Mouse (Mus musculus): ENCODE measurements at regions not wholly inside any gene's neighbourhood (a gene's known extent, or its start where the extent isn't known, plus 50 kb on each side); places are given as distances from the start of the nearest gene placed in this dataset.

- TF ChIP-seq POLR2A (IDR thresholded peaks at IDR 0.05; ENCODE audit: borderline replicate concordance, extremely low read depth, insufficient read depth, insufficient read length, poor library complexity, severe bottlenecking) (no peak), CTCF (IDR thresholded peaks at IDR 0.05; ENCODE audit: borderline replicate concordance, extremely low read depth, insufficient read depth, insufficient read length) (no peak)
- no peak for DNase-seq (ENCODE audit: low read depth)
These were observed 97.7 kb upstream of the Nt5c1b start for GRCm38 (mm10) chr12:10272038-10272437.

GRCm38 (mm10) chr12:10275226-10275625 lies 94.5 kb upstream of the Nt5c1b start:
- no peak for TF ChIP-seq CTCF (IDR thresholded peaks at IDR 0.05; ENCODE audit: borderline replicate concordance, extremely low read depth, insufficient read depth, insufficient read length)
- no peak for TF ChIP-seq POLR2A (IDR thresholded peaks at IDR 0.05; ENCODE audit: borderline replicate concordance, extremely low read depth, insufficient read depth, insufficient read length, poor library complexity, severe bottlenecking)
- DNase-seq (ENCODE audit: low read depth): no peak

- TF ChIP-seq POLR2A (IDR thresholded peaks at IDR 0.05; ENCODE audit: borderline replicate concordance, extremely low read depth, insufficient read depth, insufficient read length, poor library complexity, severe bottlenecking) (no peak), CTCF (IDR thresholded peaks at IDR 0.05; ENCODE audit: borderline replicate concordance, extremely low read depth, insufficient read depth, insufficient read length) (no peak)
- DNase-seq (ENCODE audit: low read depth): no peak
These were observed 77.1 kb upstream of the Nt5c1b start for GRCm38 (mm10) chr12:10292646-10293045.

GRCm38 (mm10) chr12:10305970-10306369 lies 63.8 kb upstream of the Nt5c1b start:
- no peak for DNase-seq (ENCODE audit: low read depth)
- TF ChIP-seq CTCF (IDR thresholded peaks at IDR 0.05; ENCODE audit: borderline replicate concordance, extremely low read depth, insufficient read depth, insufficient read length) (no peak), POLR2A (IDR thresholded peaks at IDR 0.05; ENCODE audit: borderline replicate concordance, extremely low read depth, insufficient read depth, insufficient read length, poor library complexity, severe bottlenecking) (no peak)
